Mouse (Mus musculus) olfactory bulb, adult 2 months (tissue): ENCODE results near the gene Sacs.

ENCODE experiments used
- CTCF ChIP-seq: fragments of 200-500 bp; IDR thresholded peaks from 2 replicates; pipeline ENCODE4 v1.5.1; 2012; ENCODE audit warnings: low read depth, mild to moderate bottlenecking, low read length, moderate library complexity; ENCODE audit not compliant: insufficient read depth
- POLR2A ChIP-seq: fragments of 200-500 bp; IDR thresholded peaks from 2 replicates; pipeline ENCODE4 v1.6.1; 2012; ENCODE audit warnings: mild to moderate bottlenecking, low read depth, low read length, moderate library complexity; ENCODE audit not compliant: insufficient read depth

DNA sequence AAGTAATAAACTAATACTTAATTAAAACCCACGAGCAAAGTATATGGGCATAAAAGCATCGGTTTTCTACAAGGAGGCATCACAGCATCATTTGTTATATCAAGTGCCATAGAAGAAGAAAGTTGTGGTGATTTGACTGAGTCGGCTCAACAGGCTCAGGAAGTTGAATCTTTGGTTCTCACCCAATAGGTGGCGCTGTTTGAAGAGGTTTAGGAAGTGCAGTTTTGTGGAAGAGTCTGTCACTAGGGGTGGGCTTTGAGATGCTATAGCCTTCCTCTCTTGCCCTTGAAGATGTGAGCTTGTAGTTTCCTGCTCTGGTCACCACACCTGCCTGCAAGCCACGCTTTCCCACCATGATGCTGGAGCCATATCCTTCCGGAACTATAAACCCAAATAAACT, 104.4 kb downstream of the Sacs start:
- TF ChIP-seq CTCF (no peak), POLR2A (no peak)
